Mouse (Mus musculus): ENCODE data around the gene Grtp1. TPM values are rescaled to one million over a fixed set of nuclear protein-coding genes. Genes with fewer than 3 reads are reported as not detected.

Grtp1 gene
- 19.0 and 21.4 TPM in 2 replicates for polyA plus RNA-seq (2012; rRNA removed)

- TF ChIP-seq CTCF (IDR thresholded peaks at IDR 0.05; ENCODE audit: insufficient read depth, low read length) (no peak), POLR2A (IDR thresholded peaks at IDR 0.05; ENCODE audit: borderline replicate concordance, extremely low read depth, low read depth, low read length) (no peak)
- Histone ChIP-seq H3K4me1 (ENCODE audit: control insufficient read depth, insufficient read depth, low read length) (peaks cover 12% of the 10 kb centered on the region), H3K4me3 (replicated peaks; ENCODE audit: extremely low read depth, low read depth, low read length) (peak within 1 kb of the TSS; percentile 80)
- peak; percentile 58 for DNase-seq
- 2% methylated on average over 48 of the region's 58 CpGs for WGBS
Measured at GRCm38 (mm10) chr8:13200301-13201012, at the start of gene Grtp1. Gene Grtp1 (minus strand): TSS chr8:13200620.

GRCm38 (mm10) chr8:13244343-13244880, 44.0 kb upstream of the Grtp1 start:
- DNase-seq: no peak
- Histone ChIP-seq H3K4me3 (replicated peaks; ENCODE audit: extremely low read depth, low read depth, low read length) (no peak overlapping the region), H3K4me1 (ENCODE audit: control insufficient read depth, insufficient read depth, low read length) (no peaks in the 10 kb centered on the region)
- no peak for TF ChIP-seq POLR2A (IDR thresholded peaks at IDR 0.05; ENCODE audit: borderline replicate concordance, extremely low read depth, low read depth, low read length)
- TF ChIP-seq CTCF (IDR thresholded peaks at IDR 0.05; ENCODE audit: insufficient read depth, low read length): no peak
- 86% methylated on average over 11 of the region's 11 CpGs for WGBS

- TF ChIP-seq POLR2A (IDR thresholded peaks at IDR 0.05; ENCODE audit: borderline replicate concordance, extremely low read depth, low read depth, low read length) (no peak), CTCF (IDR thresholded peaks at IDR 0.05; ENCODE audit: insufficient read depth, low read length) (no peak)
- no peaks in the 10 kb centered on the region for H3K4me1 ChIP-seq (ENCODE audit: control insufficient read depth, insufficient read depth, low read length)
- DNase-seq: no peak
- WGBS: 72% methylated on average over 10 of the region's 10 CpGs
- H3K4me3 ChIP-seq (replicated peaks; ENCODE audit: extremely low read depth, low read depth, low read length): no peak overlapping the region
Measured at GRCm38 (mm10) chr8:13242985-13243870, 42.8 kb upstream of the Grtp1 start.

GRCm38 (mm10) chr8:13240691-13241090, 40.3 kb upstream of the Grtp1 start:
- TF ChIP-seq CTCF (IDR thresholded peaks at IDR 0.05; ENCODE audit: insufficient read depth, low read length): no peak
- TF ChIP-seq POLR2A (IDR thresholded peaks at IDR 0.05; ENCODE audit: borderline replicate concordance, extremely low read depth, low read depth, low read length): no peak
- DNase-seq: peak; percentile 49
- Histone ChIP-seq H3K4me3 (replicated peaks; ENCODE audit: extremely low read depth, low read depth, low read length) (no peak overlapping the region), H3K4me1 (ENCODE audit: control insufficient read depth, insufficient read depth, low read length) (no peaks in the 10 kb centered on the region)
- 42% methylated on average over 7 of the region's 7 CpGs for WGBS

GRCm38 (mm10) chr8:13240055-13240454, 39.6 kb upstream of the Grtp1 start:
- Histone ChIP-seq H3K4me1 (ENCODE audit: control insufficient read depth, insufficient read depth, low read length) (no peaks in the 10 kb centered on the region), H3K4me3 (replicated peaks; ENCODE audit: extremely low read depth, low read depth, low read length) (no peak overlapping the region)
- WGBS: 78% methylated on average over 9 of the region's 9 CpGs
- TF ChIP-seq POLR2A (IDR thresholded peaks at IDR 0.05; ENCODE audit: borderline replicate concordance, extremely low read depth, low read depth, low read length) (no peak), CTCF (IDR thresholded peaks at IDR 0.05; ENCODE audit: insufficient read depth, low read length) (no peak)
- DNase-seq: no peak

- 86% methylated on average over 13 of the region's 13 CpGs for WGBS
- H3K4me1 ChIP-seq (ENCODE audit: control insufficient read depth, insufficient read depth, low read length): no peaks in the 10 kb centered on the region
- no peak overlapping the region for H3K4me3 ChIP-seq (replicated peaks; ENCODE audit: extremely low read depth, low read depth, low read length)
- DNase-seq: no peak
- TF ChIP-seq CTCF (IDR thresholded peaks at IDR 0.05; ENCODE audit: insufficient read depth, low read length) (no peak), POLR2A (IDR thresholded peaks at IDR 0.05; ENCODE audit: borderline replicate concordance, extremely low read depth, low read depth, low read length) (no peak)
Measured at GRCm38 (mm10) chr8:13234803-13235202, 34.4 kb upstream of the Grtp1 start.

- WGBS: 72% methylated on average over 4 of the region's 4 CpGs
- TF ChIP-seq POLR2A (IDR thresholded peaks at IDR 0.05; ENCODE audit: borderline replicate concordance, extremely low read depth, low read depth, low read length) (no peak), CTCF (IDR thresholded peaks at IDR 0.05; ENCODE audit: insufficient read depth, low read length) (no peak)
- Histone ChIP-seq H3K4me1 (ENCODE audit: control insufficient read depth, insufficient read depth, low read length) (no peaks in the 10 kb centered on the region), H3K4me3 (replicated peaks; ENCODE audit: extremely low read depth, low read depth, low read length) (no peak overlapping the region)
- DNase-seq: no peak
Measured at GRCm38 (mm10) chr8:13230471-13230870, 30.1 kb upstream of the Grtp1 start.

GRCm38 (mm10) chr8:13229802-13230201, 29.4 kb upstream of the Grtp1 start:
- no peak for TF ChIP-seq POLR2A (IDR thresholded peaks at IDR 0.05; ENCODE audit: borderline replicate concordance, extremely low read depth, low read depth, low read length)
- no peak for TF ChIP-seq CTCF (IDR thresholded peaks at IDR 0.05; ENCODE audit: insufficient read depth, low read length)
- no peak overlapping the region for H3K4me3 ChIP-seq (replicated peaks; ENCODE audit: extremely low read depth, low read depth, low read length)
- 79% methylated on average over 12 of the region's 12 CpGs for WGBS
- no peak for DNase-seq
- no peaks in the 10 kb centered on the region for H3K4me1 ChIP-seq (ENCODE audit: control insufficient read depth, insufficient read depth, low read length)

- 50% methylated on average over 9 of the region's 9 CpGs for WGBS
- TF ChIP-seq CTCF (IDR thresholded peaks at IDR 0.05; ENCODE audit: insufficient read depth, low read length): no peak
- TF ChIP-seq POLR2A (IDR thresholded peaks at IDR 0.05; ENCODE audit: borderline replicate concordance, extremely low read depth, low read depth, low read length): no peak
- no peak for DNase-seq
- no peak overlapping the region for H3K4me3 ChIP-seq (replicated peaks; ENCODE audit: extremely low read depth, low read depth, low read length)
- no peaks in the 10 kb centered on the region for H3K4me1 ChIP-seq (ENCODE audit: control insufficient read depth, insufficient read depth, low read length)
Measured at GRCm38 (mm10) chr8:13228923-13229610, 28.6 kb upstream of the Grtp1 start.
